In the genomic region with DNA sequence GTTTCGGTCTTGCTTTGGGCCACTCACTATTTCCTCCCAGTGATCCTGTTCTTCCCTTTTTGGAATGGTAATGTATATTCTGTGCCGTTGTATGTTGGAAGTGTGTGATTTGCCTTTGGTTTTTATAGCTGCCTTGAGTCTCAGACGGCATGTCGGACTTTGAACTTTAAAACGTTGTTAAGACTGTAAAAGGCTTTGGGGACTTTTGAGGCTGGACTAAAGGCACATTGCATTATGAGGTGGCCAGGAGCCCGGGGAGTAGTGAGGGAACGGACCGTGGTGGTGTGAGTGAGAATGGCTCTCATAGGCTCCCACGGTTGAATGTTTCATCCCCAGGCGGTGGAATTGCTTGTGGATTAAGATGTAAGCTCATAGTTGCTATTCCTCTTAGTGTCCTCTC, we compare ENCODE assay signal across 37 mouse cellular contexts. TPM values are rescaled to one million over a fixed set of nuclear protein-coding genes. Genes with fewer than 3 reads are reported as not detected.
"Had no signal": no experiment of that assay in that cellular context is flagged by ENCODE, and none has a peak within 500 bp of the region (broad histone marks: within the 10 kb centered on the region; RNA-seq: fewer than 3 reads in every experiment).

No protein-coding gene starts in this region.

- ATAC-seq: hindbrain, embryonic 16.5 days; inflammation-experienced regulatory T-cells, adult 6 months had no signal

- H3K9me3 ChIP-seq: heart, embryonic 10.5 days; heart, embryonic 12.5 days; hindbrain, embryonic 12.5 days; kidney, embryonic 15.5 days; limb, embryonic 10.5 days; limb, embryonic 12.5 days had no signal

- H3K4me1 ChIP-seq: hindbrain, embryonic 12.5 days; kidney, embryonic 15.5 days; limb, embryonic 10.5 days; limb, embryonic 12.5 days had no signal

- H3K27ac ChIP-seq: gastrocnemius, adult 2 months; heart, embryonic 10.5 days; hindbrain, embryonic 10.5 days; hindbrain, embryonic 12.5 days; hindbrain, embryonic 14.5 days; kidney, embryonic 15.5 days; kidney, postnatal 0 days; left cerebral cortex, adult 2 months; limb, embryonic 10.5 days; limb, embryonic 12.5 days had no signal

- H3K9ac ChIP-seq: heart, embryonic 12.5 days; hindbrain, embryonic 12.5 days; hindbrain, embryonic 14.5 days; kidney, embryonic 15.5 days; limb, embryonic 12.5 days had no signal

- H3K4me2 ChIP-seq: heart, embryonic 12.5 days; hindbrain, embryonic 12.5 days; hindbrain, embryonic 14.5 days; kidney, embryonic 15.5 days; limb, embryonic 12.5 days; liver, embryonic 11.5 days had no signal

- H3K4me3 ChIP-seq: gastrocnemius, adult 2 months; heart, embryonic 10.5 days; heart, embryonic 12.5 days; hindbrain, embryonic 10.5 days; hindbrain, embryonic 12.5 days; kidney, embryonic 15.5 days; left cerebral cortex, adult 2 months; limb, embryonic 10.5 days; limb, embryonic 12.5 days had no signal

- DNase-seq: gastrocnemius, adult 2 months; gastrocnemius, postnatal 10 days; gastrocnemius, postnatal 25 days; heart, adult 18-20 months; heart, postnatal 10 days; heart, postnatal 4 days; kidney, adult 11 months; kidney, adult 2 months; kidney, adult 9 months; kidney, postnatal 14 days; kidney, postnatal 36 days; liver had no signal

- H3K36me3 ChIP-seq: heart, embryonic 10.5 days; heart, embryonic 12.5 days; hindbrain, embryonic 10.5 days; hindbrain, embryonic 12.5 days; kidney, embryonic 15.5 days; limb, embryonic 10.5 days; limb, embryonic 12.5 days had no signal

- H3K27me3 ChIP-seq: hindbrain, embryonic 12.5 days; kidney, embryonic 15.5 days had no signal

RNA-seq across cellular contexts. Expression of a gene that starts 55.3 kb away (rescaled TPM):
- total RNA-seq: gastrocnemius, adult 2 months; gastrocnemius, postnatal 10 days; gastrocnemius, postnatal 25 days; gastrocnemius, postnatal 4 days; granulocyte monocyte progenitor cell, adult 5-6 weeks; heart, adult 18-20 months; heart, adult 8-10 months; heart, postnatal 10 days; heart, postnatal 25 days; heart, postnatal 4 days; layer of hippocampus, adult 8-10 months; layer of hippocampus, postnatal 10 days; layer of hippocampus, postnatal 25 days; left cerebral cortex, adult 2 months; left cerebral cortex, postnatal 14 days; left cerebral cortex, postnatal 36 days had no signal
- polyA plus RNA-seq: frontal cortex, adult 2 months; heart, embryonic 10.5 days; heart, embryonic 12.5 days; heart, embryonic 14.5 days; heart, embryonic 16.5 days; hindbrain, embryonic 10.5 days; hindbrain, embryonic 14.5 days; hindbrain, embryonic 16.5 days; inflammation-experienced regulatory T-cells, adult 6 months; kidney, adult 2 months; kidney, postnatal 0 days; limb, embryonic 10.5 days; liver, embryonic 11.5 days had no signal
